Mouse (Mus musculus) adrenal gland, postnatal 25 days (tissue): ENCODE data around the gene Olfr447. TPM values are rescaled to one million over a fixed set of nuclear protein-coding genes. Genes with fewer than 3 reads are reported as not detected.

Source experiments
- DNase-seq: peaks from one replicate; pipeline ENCODE4 v3.0.0; 2021; ENCODE audit warnings: mixed read lengths
- long read RNA-seq: library from polyadenylated mRNA; stranded (forward); transcript quantifications from one replicate; pipeline ENCODE4 v2.0.0, GENCODE M21; 2021
- total RNA-seq: library from RNA; stranded (reverse); gene quantifications from 2 replicates; pipeline ENCODE4 v1.2.3, GENCODE M21; 2021

Gene Olfr447
- not detected in 2 replicates for total RNA-seq
- long read RNA-seq: 0 reads

GRCm38 (mm10) chr6:42908578-42908977 is at the start of gene Olfr447:
Gene Olfr447 (plus strand): TSS chr6:42908878.
- DNase-seq: no peak

- DNase-seq: no peak
These were observed 48.4 kb upstream of the Olfr447 start for GRCm38 (mm10) chr6:42860222-42860819.

GRCm38 (mm10) chr6:42869695-42870094 is 39.0 kb upstream of the Olfr447 start:
- no peak for DNase-seq

- no peak for DNase-seq
These were observed 32.4 kb upstream of the Olfr447 start for GRCm38 (mm10) chr6:42876323-42876722.

- no peak for DNase-seq
These were observed 18.5 kb upstream of the Olfr447 start, which contains the start of gene Olfr448 for GRCm38 (mm10) chr6:42890141-42890540. Gene Olfr448 (plus strand): TSS chr6:42890441.

- DNase-seq: no peak
These were observed 8.3 kb upstream of the Olfr447 start for GRCm38 (mm10) chr6:42900345-42900744.

- DNase-seq: no peak
These were observed 12.4 kb downstream of the Olfr447 start, which contains the start of gene Olfr446 for GRCm38 (mm10) chr6:42921077-42921476. Gene Olfr446 (plus strand): TSS chr6:42921377.

- no peak for DNase-seq
These were observed 40.1 kb downstream of the Olfr447 start, which contains the start of gene Olfr444 for GRCm38 (mm10) chr6:42948767-42949166. Gene Olfr444 (plus strand): TSS chr6:42949067.

Other genes starting within 250 kb of the Olfr447 start
- gene Tcaf1, start 198.8 kb upstream of the Olfr447 start, total RNA-seq: 72.4 and 86.5 TPM in 2 replicates
- gene Olfr453, start 169.5 kb upstream of the Olfr447 start, total RNA-seq: not detected in 2 replicates
- not detected in 2 replicates for gene Olfr38, start 152.5 kb upstream of the Olfr447 start, total RNA-seq
- not detected in 2 replicates for gene Olfr452, start 123.8 kb upstream of the Olfr447 start, total RNA-seq
- gene Olfr450, start 96.9 kb upstream of the Olfr447 start, total RNA-seq: not detected in 2 replicates
- not detected in 2 replicates for gene Olfr449, start 74.5 kb upstream of the Olfr447 start, total RNA-seq
- not detected in 2 replicates for gene Olfr448, start 18.4 kb upstream of the Olfr447 start, total RNA-seq
- gene Olfr446, start 12.5 kb downstream of the Olfr447 start, total RNA-seq: not detected in 2 replicates
- gene Olfr444, start 40.2 kb downstream of the Olfr447 start, total RNA-seq: not detected in 2 replicates
- not detected in 2 replicates for gene Olfr441, start 197.5 kb downstream of the Olfr447 start, total RNA-seq
- gene Olfr237-ps1, start 237.7 kb downstream of the Olfr447 start, total RNA-seq: not detected in 2 replicates